Mouse (Mus musculus): Measurements from ENCODE around the gene Tmem97.

DNA sequence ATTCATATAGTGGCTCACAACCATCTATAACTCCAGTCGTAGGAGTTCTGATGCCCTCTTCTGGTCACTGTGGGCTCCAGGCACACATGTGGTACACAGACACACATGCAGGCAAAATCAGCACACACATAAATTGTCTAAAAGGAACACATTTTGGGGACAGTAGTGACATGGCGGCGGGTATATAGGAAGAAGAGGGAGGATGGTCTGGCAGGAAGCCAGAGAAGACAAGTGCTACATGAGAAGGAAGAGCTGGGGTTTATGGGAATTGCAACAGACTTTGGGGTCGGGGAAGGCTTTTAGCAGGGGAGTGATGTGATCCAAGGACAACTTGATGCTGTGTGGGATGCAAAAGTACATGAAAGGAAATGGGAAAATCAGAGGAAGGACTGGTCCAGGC is 16.1 kb downstream of the Tmem97 start:
- no peak for TF ChIP-seq CTCF (IDR thresholded peaks at IDR 0.05; ENCODE audit: low read depth)
- no peak for TF ChIP-seq EP300 (IDR thresholded peaks at IDR 0.05; ENCODE audit: low read depth)
